Mouse (Mus musculus): Measurements from ENCODE around the gene Gm36864. TPM values are rescaled to one million over a fixed set of nuclear protein-coding genes. Genes with fewer than 3 reads are reported as not detected.
A peak's percentile ranks its signal among the peaks of the same experiment; 100 is the strongest.

The Gm36864 gene
- polyA plus RNA-seq, 1 experiment from 2014 or later: not detected

DNA sequence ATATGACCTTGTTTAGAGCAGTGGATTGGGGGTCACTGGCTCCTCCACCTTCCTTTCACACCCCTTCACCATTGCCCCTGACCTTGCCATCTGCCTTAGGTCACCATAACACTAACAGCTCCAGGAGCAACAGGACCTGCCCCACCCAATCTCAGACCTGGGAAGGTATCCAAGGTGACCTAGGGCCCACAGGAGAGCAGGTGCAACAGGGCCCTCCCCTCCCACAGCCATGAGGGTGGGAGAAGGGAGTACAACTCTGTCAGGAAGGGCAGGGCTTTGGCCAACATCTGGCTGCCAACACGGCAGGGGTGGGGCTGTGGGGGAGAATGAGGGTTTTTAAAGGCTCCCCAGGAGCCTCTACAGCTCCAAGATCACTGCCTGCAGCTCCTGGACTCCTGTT, 10.9 kb upstream of the Gm36864 start, which contains the start of gene Klk1:
Klk1 (plus strand) TSS at position 285 of the 400 bp plus-strand sequence.
- Histone ChIP-seq H3K27me3 (ENCODE audit: insufficient read depth, low read length) (no peaks in the 10 kb centered on the region), H3K9me3 (ENCODE audit: low read depth, low read length) (no peaks in the 10 kb centered on the region), H3K27ac (ENCODE audit: low read depth) (no peak within 1 kb of the TSS), H3K4me3 (ENCODE audit: low read depth, low read length) (no peak within 1 kb of the TSS), H3K36me3 (ENCODE audit: insufficient read depth) (no peaks in the 10 kb centered on the region), H3K9ac (no peak within 1 kb of the TSS), H3K4me1 (ENCODE audit: insufficient read depth) (no peaks in the 10 kb centered on the region), H3K4me2 (no peak within 1 kb of the TSS)
- WGBS: 44% methylated on average over 1 of the region's 1 CpGs
- ATAC-seq (ENCODE audit: insufficient read depth): no peak
- no peak for TF ChIP-seq CTCF (IDR thresholded peaks at IDR 0.05; ENCODE audit: low read depth)
- DNase-seq: no peak

DNA sequence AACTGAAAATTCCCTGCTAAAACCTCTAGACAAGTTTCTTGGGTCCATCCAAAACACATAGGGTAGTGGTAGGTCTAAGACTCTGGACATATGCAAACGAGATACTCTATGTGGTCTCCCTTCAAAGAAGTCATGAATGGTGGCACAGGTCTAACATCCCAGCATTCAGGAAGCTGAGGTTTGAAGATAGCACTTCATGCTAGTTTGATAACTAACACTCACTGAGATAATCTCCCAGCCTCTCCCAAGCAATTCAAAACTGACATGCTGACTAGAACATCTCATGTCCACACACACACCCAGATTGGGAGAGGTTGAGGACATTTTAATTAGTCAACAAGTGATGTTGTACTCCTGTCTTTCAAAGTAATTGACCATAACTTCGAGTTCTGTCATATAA, 3.9 kb downstream of the Gm36864 start:
- Histone ChIP-seq H3K4me1 (ENCODE audit: insufficient read depth) (no peaks in the 10 kb centered on the region), H3K9me3 (ENCODE audit: low read depth, low read length) (no peaks in the 10 kb centered on the region), H3K4me3 (ENCODE audit: low read depth, low read length) (no peak overlapping the region), H3K27me3 (ENCODE audit: insufficient read depth, low read length) (no peaks in the 10 kb centered on the region), H3K27ac (ENCODE audit: low read depth) (no peak overlapping the region), H3K4me2 (no peak overlapping the region), H3K9ac (no peak overlapping the region), H3K36me3 (ENCODE audit: insufficient read depth) (no peaks in the 10 kb centered on the region)
- DNase-seq (no peak), ATAC-seq (ENCODE audit: insufficient read depth) (no peak)
- WGBS: 44% methylated on average over 2 of the region's 2 CpGs
- TF ChIP-seq CTCF (IDR thresholded peaks at IDR 0.05; ENCODE audit: low read depth): no peak

DNA sequence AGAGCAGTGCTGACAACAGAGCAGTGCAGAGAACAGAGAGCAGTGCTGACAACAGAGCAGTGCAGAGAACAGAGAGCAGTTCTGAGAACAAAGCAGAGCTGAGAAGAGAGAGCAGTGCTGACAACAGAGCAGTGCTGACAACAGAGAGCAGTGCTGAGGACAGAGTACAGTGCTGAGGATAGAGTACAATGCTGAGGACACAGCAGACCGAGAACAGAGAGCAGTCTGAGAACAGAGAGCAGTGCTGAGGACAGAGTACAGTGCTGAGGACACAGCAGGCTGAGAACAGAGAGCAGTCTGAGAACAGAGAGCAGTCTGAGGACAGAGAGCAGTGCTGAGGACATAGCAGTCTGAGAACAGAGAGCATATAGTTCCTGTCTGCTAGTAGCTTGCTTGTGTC, 4.7 kb downstream of the Gm36864 start:
- ATAC-seq (ENCODE audit: insufficient read depth) (no peak), DNase-seq (no peak)
- H3K27me3 ChIP-seq (ENCODE audit: insufficient read depth, low read length): no peaks in the 10 kb centered on the region
- no peak for TF ChIP-seq CTCF (IDR thresholded peaks at IDR 0.05; ENCODE audit: low read depth)
- no peak overlapping the region for H3K9ac ChIP-seq
- no peaks in the 10 kb centered on the region for H3K9me3 ChIP-seq (ENCODE audit: low read depth, low read length)
- H3K4me2 ChIP-seq: no peak overlapping the region
- H3K27ac ChIP-seq (ENCODE audit: low read depth): no peak overlapping the region
- peaks cover 3% of the 10 kb centered on the region; the same call in 1 of the 2 replicates for H3K4me1 ChIP-seq (ENCODE audit: insufficient read depth)
- 35% methylated on average over 1 of the region's 1 CpGs for WGBS
- H3K4me3 ChIP-seq (ENCODE audit: low read depth, low read length): no peak overlapping the region
- H3K36me3 ChIP-seq (ENCODE audit: insufficient read depth): no peaks in the 10 kb centered on the region

- WGBS: 68% methylated on average over 2 of the region's 2 CpGs
- DNase-seq (no peak), ATAC-seq (ENCODE audit: insufficient read depth) (no peak)
- Histone ChIP-seq H3K4me1 (ENCODE audit: insufficient read depth) (peaks cover 3% of the 10 kb centered on the region; the same call in 1 of the 2 replicates), H3K36me3 (ENCODE audit: insufficient read depth) (no peaks in the 10 kb centered on the region), H3K4me3 (ENCODE audit: low read depth, low read length) (no peak overlapping the region), H3K9ac (no peak overlapping the region), H3K9me3 (ENCODE audit: low read depth, low read length) (no peaks in the 10 kb centered on the region), H3K27ac (ENCODE audit: low read depth) (no peak overlapping the region), H3K4me2 (no peak overlapping the region), H3K27me3 (ENCODE audit: insufficient read depth, low read length) (no peaks in the 10 kb centered on the region)
- TF ChIP-seq CTCF (IDR thresholded peaks at IDR 0.05; ENCODE audit: low read depth): no peak
Observed at GRCm38 (mm10) chr7:44241163-44241562, 5.2 kb downstream of the Gm36864 start.

DNA sequence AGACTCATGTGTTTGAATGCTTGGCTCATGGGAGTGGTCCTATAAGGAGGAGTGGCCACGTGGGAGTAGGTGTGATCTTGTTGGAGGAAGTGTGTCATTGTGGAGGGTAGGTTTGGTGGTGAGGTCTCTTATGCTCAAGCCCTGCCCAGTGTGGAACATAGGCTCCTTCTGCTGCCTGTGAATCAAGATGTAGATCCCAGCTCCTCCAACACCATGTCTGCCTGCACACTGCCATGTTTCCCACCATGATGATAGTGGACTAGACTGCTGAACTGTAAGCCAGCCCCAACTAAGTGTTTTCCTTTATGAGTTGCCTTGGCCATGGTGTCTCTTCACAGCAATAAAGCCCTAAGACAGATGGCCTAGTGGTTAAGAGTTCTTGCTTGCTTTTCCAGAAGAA, 8.1 kb downstream of the Gm36864 start:
- peaks cover 13% of the 10 kb centered on the region for H3K36me3 ChIP-seq (ENCODE audit: insufficient read depth)
- no peaks in the 10 kb centered on the region for H3K27me3 ChIP-seq (ENCODE audit: insufficient read depth, low read length)
- no peak overlapping the region for H3K4me3 ChIP-seq (ENCODE audit: low read depth, low read length)
- H3K4me1 ChIP-seq (ENCODE audit: insufficient read depth): peaks cover 6% of the 10 kb centered on the region; the same call in 1 of the 2 replicates
- H3K4me2 ChIP-seq: no peak overlapping the region
- no peak for TF ChIP-seq CTCF (IDR thresholded peaks at IDR 0.05; ENCODE audit: low read depth)
- no peak overlapping the region for H3K27ac ChIP-seq (ENCODE audit: low read depth)
- no peak for ATAC-seq (ENCODE audit: insufficient read depth)
- H3K9me3 ChIP-seq (ENCODE audit: low read depth, low read length): no peaks in the 10 kb centered on the region
- 61% methylated on average over 1 of the region's 1 CpGs for WGBS
- no peak for DNase-seq
- no peak overlapping the region for H3K9ac ChIP-seq

DNA sequence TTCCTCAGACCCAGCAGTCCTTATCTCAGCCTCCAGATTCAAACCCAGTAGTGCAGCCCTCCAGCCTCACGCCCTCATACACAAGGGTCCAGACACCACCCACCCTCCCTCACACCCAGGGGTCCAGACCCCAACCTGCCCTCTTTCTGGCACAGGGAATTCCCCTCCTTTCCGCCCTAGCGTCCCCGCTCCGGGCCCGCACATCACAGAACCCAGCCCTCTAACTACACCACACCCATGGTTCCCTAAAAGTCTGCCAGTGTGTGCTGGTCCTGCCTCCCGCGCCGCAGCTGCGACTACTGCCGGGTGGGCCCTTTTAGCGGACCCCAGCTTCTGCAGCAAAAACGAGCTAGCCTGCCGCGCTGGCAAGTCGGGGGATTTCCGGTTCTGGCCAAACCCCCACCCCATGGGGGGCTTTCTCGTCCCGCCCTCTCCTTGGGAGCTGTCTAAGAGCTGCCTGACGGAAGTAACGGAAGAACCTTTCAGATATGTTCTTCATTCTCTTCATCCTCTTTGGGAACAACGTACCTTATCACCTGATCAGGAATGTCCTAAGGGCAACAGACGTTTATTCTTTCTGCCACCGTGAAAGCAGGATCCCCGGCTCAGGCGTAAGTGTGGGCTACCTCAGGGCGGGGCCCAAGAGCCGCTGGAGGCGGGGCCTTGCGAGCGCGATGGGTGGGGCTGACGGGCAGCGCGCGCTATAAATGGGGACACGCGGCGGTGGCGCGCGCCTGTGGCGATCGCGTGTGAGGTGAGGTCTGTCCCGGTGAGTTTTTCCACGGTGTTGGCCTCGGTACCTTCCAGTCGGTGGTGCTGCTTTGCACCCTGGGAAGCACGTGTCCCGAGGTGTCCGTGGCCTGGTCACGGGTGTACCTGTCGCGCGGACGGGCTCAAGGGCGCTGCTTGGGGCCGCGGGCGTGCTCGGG, 10.3 kb downstream of the Gm36864 start, which contains the start of the genes 1700028J19Rik and 2410002F23Rik:
1700028J19Rik (minus strand) TSS at position 641 of the 929 bp plus-strand sequence.
2410002F23Rik (plus strand) TSS at position 668 of the 929 bp plus-strand sequence.
- peak within 1 kb of the TSS; percentile 95 for H3K4me3 ChIP-seq (ENCODE audit: low read depth, low read length)
- peaks cover 34% of the 10 kb centered on the region for H3K36me3 ChIP-seq (ENCODE audit: insufficient read depth)
- H3K27ac ChIP-seq (ENCODE audit: low read depth): peak within 1 kb of the TSS; percentile 95
- peak within 1 kb of the TSS; percentile 71 for H3K4me2 ChIP-seq
- WGBS: under 1% methylated on average over 62 of the region's 62 CpGs
- no peaks in the 10 kb centered on the region for H3K9me3 ChIP-seq (ENCODE audit: low read depth, low read length)
- ATAC-seq (ENCODE audit: insufficient read depth) (peak; percentile 86), DNase-seq (peak; percentile 96)
- peaks cover 6% of the 10 kb centered on the region; the same call in 1 of the 2 replicates for H3K4me1 ChIP-seq (ENCODE audit: insufficient read depth)
- TF ChIP-seq CTCF (IDR thresholded peaks at IDR 0.05; ENCODE audit: low read depth): 0 out of 2 replicates have a peak, but pooled peaks have one; percentile 3
- H3K27me3 ChIP-seq (ENCODE audit: insufficient read depth, low read length): no peaks in the 10 kb centered on the region
- H3K9ac ChIP-seq: peak within 1 kb of the TSS; percentile 93

DNA sequence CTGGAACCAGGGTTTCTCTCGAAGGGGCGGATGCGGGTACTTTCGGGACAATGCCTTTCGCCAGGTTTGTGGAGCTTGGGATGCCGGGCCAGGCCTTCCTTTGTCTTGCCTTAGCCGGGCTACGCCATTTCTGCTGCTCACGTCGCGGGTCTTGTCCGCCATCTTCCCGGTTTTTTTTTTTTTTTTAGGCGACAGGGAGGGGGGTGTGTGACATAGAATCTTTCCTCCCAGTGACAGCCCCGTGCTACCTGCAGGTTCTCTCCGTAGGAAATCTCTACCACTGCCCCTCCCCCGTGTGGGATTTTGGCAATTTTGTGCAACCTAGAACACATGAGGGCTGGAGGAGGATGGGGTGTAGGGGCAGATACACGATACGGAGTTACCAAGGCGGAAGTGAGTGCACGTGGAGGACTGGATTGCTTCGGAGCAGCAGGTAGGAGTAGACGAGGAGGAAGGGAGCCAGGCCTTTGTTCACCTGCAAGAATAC, 11.1 kb downstream of the Gm36864 start:
- H3K36me3 ChIP-seq (ENCODE audit: insufficient read depth): peaks cover 34% of the 10 kb centered on the region
- peak; percentile 74 for DNase-seq
- no peaks in the 10 kb centered on the region for H3K27me3 ChIP-seq (ENCODE audit: insufficient read depth, low read length)
- no peak for TF ChIP-seq CTCF (IDR thresholded peaks at IDR 0.05; ENCODE audit: low read depth)
- WGBS: under 1% methylated on average over 23 of the region's 23 CpGs
- peak overlapping the region; percentile 71 for H3K4me2 ChIP-seq
- H3K4me1 ChIP-seq (ENCODE audit: insufficient read depth): peaks cover 6% of the 10 kb centered on the region; the same call in 1 of the 2 replicates
- peak overlapping the region; percentile 95 for H3K4me3 ChIP-seq (ENCODE audit: low read depth, low read length)
- peak overlapping the region; percentile 93 for H3K9ac ChIP-seq
- H3K9me3 ChIP-seq (ENCODE audit: low read depth, low read length): no peaks in the 10 kb centered on the region
- peak overlapping the region; percentile 95 for H3K27ac ChIP-seq (ENCODE audit: low read depth)
- peak; percentile 22 for ATAC-seq (ENCODE audit: insufficient read depth)

Measured in lung, embryonic 14.5 days (tissue).